Mouse (Mus musculus): ENCODE data around the gene Gm3373.
"Not testable (repeated sequence)": the region's sequence is repeated elsewhere in the genome, so short reads cannot be mapped to it uniquely, and the experiment has no call there.

Gm3373 gene

GRCm38 (mm10) chr14:5741477-5741876 is at the start of gene Gm3373:
Gm3373 (minus strand) TSS chr14:5741577.
- DNase-seq, result not testable (repeated sequence)

- DNase-seq, result not testable (repeated sequence)
Measured at GRCm38 (mm10) chr14:5687357-5687756, 54.0 kb downstream of the Gm3373 start, which contains the start of gene Gm9603. Gm9603 (minus strand) TSS chr14:5687457.
